9 mouse cellular contexts compared by ENCODE assay signal in the genomic region with DNA sequence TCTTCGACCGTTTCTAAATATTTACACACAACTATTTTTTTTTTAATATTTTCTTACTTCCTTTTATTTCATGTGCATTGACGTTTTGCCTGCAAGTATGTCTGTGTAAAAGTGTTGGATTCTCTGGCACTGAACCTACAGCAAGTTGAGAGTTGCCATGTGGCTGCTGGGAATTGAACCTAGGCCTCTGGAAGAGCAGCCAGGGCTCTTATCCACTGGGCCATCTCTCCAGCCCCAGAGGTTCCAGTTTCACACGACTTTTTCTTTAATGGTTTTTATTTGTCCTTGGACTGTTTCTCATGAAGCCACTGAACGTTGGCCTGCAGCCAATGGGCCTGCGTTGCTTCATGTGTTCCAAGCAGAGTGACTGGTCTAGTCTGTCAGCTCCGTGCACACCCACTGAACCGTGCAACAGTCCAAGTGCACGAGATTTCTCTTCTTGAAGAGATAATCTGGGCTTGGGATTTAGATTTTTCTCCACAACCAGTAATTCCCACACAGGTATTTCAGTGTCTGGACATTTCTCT. TPM values are rescaled to one million over a fixed set of nuclear protein-coding genes. Genes with fewer than 3 reads are reported as not detected.
DNase-seq lines count a peak whose midpoint lies in the region; ATAC-seq lines count a peak whose summit lies in the region.
"Had no signal": no experiment of that assay in that cellular context is flagged by ENCODE, and none has a peak within 500 bp of the region (broad histone marks: within the 10 kb centered on the region; RNA-seq: fewer than 3 reads in every experiment).

No protein-coding gene starts in this region.

- no peaks in the 10 kb centered on the region for H3K9me3 ChIP-seq in midbrain, embryonic 11.5 days (ENCODE audit: control insufficient read depth, low read length)
- H3K9me3 ChIP-seq: limb, embryonic 12.5 days had no signal

- H3K9ac ChIP-seq in midbrain, embryonic 11.5 days (ENCODE audit: low read length), result no peak overlapping the region
- H3K9ac ChIP-seq: limb, embryonic 12.5 days had no signal

- ATAC-seq in midbrain, embryonic 11.5 days (ENCODE audit: low FRiP score), result no peak

- H3K27ac ChIP-seq in midbrain, embryonic 11.5 days (ENCODE audit: low read depth, low read length), result no peak overlapping the region
- H3K27ac ChIP-seq: limb, embryonic 12.5 days had no signal

- no peaks in the 10 kb centered on the region for H3K4me1 ChIP-seq in midbrain, embryonic 11.5 days (ENCODE audit: control insufficient read depth, insufficient read depth, low read length)
- H3K4me1 ChIP-seq: limb, embryonic 12.5 days had no signal

- no peak overlapping the region for H3K4me2 ChIP-seq in midbrain, embryonic 11.5 days
- H3K4me2 ChIP-seq: limb, embryonic 12.5 days had no signal

- H3K36me3 ChIP-seq in midbrain, embryonic 11.5 days (ENCODE audit: control insufficient read depth, insufficient read depth, low read length), result peaks cover 28% of the 10 kb centered on the region

- peak; percentile 52 to 67 for DNase-seq in cerebellum, postnatal 14 days
- DNase-seq in cerebellum, adult 8-10 months, result no peak
- DNase-seq in adrenal gland, adult 8-10 months, result peak; percentile 90
- peak; percentile 52 to 75 for DNase-seq in heart, adult 9 months (ENCODE audit: low spot score in 2 of 2)
- DNase-seq in kidney, postnatal 25 days, result peak; percentile 88 to 92
- DNase-seq in skeletal muscle tissue, adult 2 months (ENCODE audit: low read depth, low spot score), result peak; percentile 76
- no peak for DNase-seq in right cerebral cortex, adult 18-20 months
- DNase-seq in midbrain, embryonic 11.5 days (ENCODE audit: low spot score, missing footprints), result no peak

- H3K4me3 ChIP-seq in midbrain, embryonic 11.5 days (ENCODE audit: low read depth, low read length), result no peak overlapping the region
- H3K4me3 ChIP-seq: limb, embryonic 12.5 days had no signal

- WGBS in midbrain, embryonic 11.5 days, result 89% methylated on average over 9 of the region's 9 CpGs

- H3K27me3 ChIP-seq in midbrain, embryonic 11.5 days (ENCODE audit: control insufficient read depth, insufficient read depth, low read length), result no peaks in the 10 kb centered on the region
- H3K27me3 ChIP-seq: limb, embryonic 12.5 days had no signal

RNA-seq across cellular contexts. Expression of gene Eid3, which starts 23.1 kb away (rescaled TPM):
- total RNA-seq in adrenal gland, adult 8-10 months (2022), result 1 to 10 TPM; 1.5 to 3.5 (median 3.0) TPM
- 0.53 and 0.57 TPM in 2 replicates for polyA plus RNA-seq in midbrain, embryonic 11.5 days (2014; fragmentation: Nextera tagmentation; extraction: Ambion mirVana)

RNA-seq across cellular contexts. Expression of gene Txnrd1, which starts 55.8 kb away (rescaled TPM):
- total RNA-seq in adrenal gland, adult 8-10 months (2022), result 100 to 1,000 TPM in 2 of 4 experiments, 10 to 100 TPM in 2; 75.8 to 107 (median 91.5) TPM
- 189 and 195 TPM in 2 replicates for polyA plus RNA-seq in midbrain, embryonic 11.5 days (2014; fragmentation: Nextera tagmentation; extraction: Ambion mirVana)

Comparison
In these comparisons a context has a peak if more than half of its experiments do, and no peak if none do; other contexts are left out.
1. DNase-seq: peak in cerebellum, postnatal 14 days (2 of 2), adrenal gland, adult 8-10 months (single experiment), heart, adult 9 months (2 of 2), kidney, postnatal 25 days (2 of 2) and skeletal muscle tissue, adult 2 months (single experiment); none in cerebellum, adult 8-10 months (single experiment), right cerebral cortex, adult 18-20 months (single experiment) and midbrain, embryonic 11.5 days (single experiment).